Mouse (Mus musculus): ENCODE data around the gene Olfr149. TPM values are rescaled to one million over a fixed set of nuclear protein-coding genes. Genes with fewer than 3 reads are reported as not detected.
"Not testable (repeated sequence)": the region's sequence is repeated elsewhere in the genome, so short reads cannot be mapped to it uniquely, and the experiment has no call there.

Gene Olfr149
- total RNA-seq (2021), result not detected
- long read RNA-seq, experiment 1, result 0 reads
- long read RNA-seq, experiment 2, result 0 reads

DNA sequence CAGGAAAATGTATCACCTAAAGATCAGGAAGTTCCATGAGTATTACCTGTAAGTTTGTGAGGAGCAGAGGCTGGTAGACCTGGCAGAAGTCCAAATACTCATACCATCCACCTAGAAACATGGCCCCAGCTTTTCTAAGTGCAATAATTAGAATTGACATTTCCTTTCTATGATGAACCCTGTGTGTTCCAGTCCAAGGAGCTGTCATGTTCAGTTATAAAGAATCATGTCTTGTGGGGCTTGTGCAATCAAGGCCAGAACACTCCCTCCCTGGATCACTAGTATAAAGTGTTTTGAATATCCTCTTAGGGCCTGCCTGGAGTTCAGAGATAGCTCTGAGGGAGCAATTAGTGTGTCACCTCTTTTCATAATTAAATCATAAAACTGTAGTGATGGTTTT, at the start of gene Olfr149:
Gene Olfr149, minus strand, starts transcription at position 101 of the 400 bp plus-strand sequence.
- intact Hi-C loops (cut with DNase I), result no loop called here
- TF ChIP-seq CTCF (IDR thresholded peaks at IDR 0.05), result no peak
- H3K4me3 ChIP-seq, result no peak within 1 kb of the TSS
- DNase-seq (ENCODE audit: extremely low spot score in 1 of 2, low spot score in 2 of 2), result no peak
- no peak within 1 kb of the TSS for H3K27ac ChIP-seq

DNA sequence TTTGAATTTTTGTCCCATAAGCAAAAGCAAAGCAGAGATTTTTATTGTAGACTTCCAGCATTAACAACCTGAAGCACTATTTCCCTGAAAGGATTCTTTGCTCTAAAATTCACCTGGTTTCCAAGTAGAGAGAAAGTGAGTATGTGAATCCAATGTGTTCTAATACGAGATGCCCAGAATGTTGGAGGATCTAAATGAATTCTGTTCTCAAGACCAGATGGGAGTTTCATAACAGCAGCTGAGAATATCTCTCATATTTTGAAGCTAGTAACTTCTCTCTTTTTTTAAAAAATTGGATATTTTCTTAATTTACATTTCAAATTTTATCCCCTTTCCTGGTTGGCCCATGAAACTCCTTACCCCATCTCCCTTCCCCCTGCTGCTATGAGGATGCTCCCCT, 39.5 kb upstream of the Olfr149 start:
- TF ChIP-seq CTCF (IDR thresholded peaks at IDR 0.05), result no peak
- no peak overlapping the region for H3K4me3 ChIP-seq
- DNase-seq (ENCODE audit: extremely low spot score in 1 of 2, low spot score in 2 of 2), result no peak
- intact Hi-C loops (cut with DNase I), result no loop called here
- no peak overlapping the region; the same call in 1 of the 2 replicates for H3K27ac ChIP-seq

DNA sequence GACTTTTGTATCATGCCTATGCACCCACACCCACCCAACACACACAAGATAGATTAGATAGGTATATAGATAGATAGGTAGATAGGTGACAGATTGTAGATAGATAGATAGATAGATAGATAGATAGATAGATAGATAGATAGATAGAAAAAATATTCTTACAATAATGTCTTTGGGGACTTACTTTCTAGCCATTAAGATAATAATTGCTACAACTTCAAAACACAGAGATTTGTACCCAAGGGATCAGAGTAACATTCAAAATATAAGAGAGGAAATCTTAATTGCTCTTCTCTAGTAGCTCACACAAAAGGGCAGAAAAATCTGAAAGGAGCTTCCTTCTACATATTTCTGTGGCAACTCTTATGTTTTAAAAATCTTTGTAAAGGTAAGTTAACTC, 39.0 kb upstream of the Olfr149 start, which contains the start of gene Olfr967:
Gene Olfr967, plus strand, starts transcription at position 301 of the 400 bp plus-strand sequence.
- TF ChIP-seq CTCF (IDR thresholded peaks at IDR 0.05), result no peak
- DNase-seq (ENCODE audit: extremely low spot score in 1 of 2, low spot score in 2 of 2), result no peak
- intact Hi-C loops (cut with DNase I), result no loop called here
- Histone ChIP-seq H3K4me3 (no peak within 1 kb of the TSS), H3K27ac (peak within 1 kb of the TSS; percentile 12; the same call in 1 of the 2 replicates)

DNA sequence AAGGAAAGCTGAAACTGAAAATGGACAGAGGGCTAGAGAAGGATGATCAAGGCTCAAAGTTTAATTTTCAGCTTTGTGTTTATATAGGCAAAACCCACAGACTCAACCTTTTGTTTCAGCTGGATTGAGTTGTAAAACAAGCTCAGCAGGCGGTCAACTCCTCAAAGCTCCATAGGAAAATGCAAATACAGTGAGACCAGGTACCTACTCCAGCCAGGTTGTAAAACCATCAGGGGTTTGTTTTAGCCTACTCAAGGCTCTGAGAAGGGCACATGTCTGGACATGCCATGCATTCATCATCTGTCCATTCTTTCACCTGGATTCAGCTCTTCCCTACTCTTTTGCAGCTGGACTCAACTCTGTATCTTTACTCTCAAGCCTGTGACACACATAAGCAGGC, 33.8 kb upstream of the Olfr149 start:
- no peak for TF ChIP-seq CTCF (IDR thresholded peaks at IDR 0.05)
- no peak for DNase-seq (ENCODE audit: extremely low spot score in 1 of 2, low spot score in 2 of 2)
- Histone ChIP-seq H3K27ac (no peak overlapping the region), H3K4me3 (no peak overlapping the region)
- intact Hi-C loops (cut with DNase I), result no loop called here

DNA sequence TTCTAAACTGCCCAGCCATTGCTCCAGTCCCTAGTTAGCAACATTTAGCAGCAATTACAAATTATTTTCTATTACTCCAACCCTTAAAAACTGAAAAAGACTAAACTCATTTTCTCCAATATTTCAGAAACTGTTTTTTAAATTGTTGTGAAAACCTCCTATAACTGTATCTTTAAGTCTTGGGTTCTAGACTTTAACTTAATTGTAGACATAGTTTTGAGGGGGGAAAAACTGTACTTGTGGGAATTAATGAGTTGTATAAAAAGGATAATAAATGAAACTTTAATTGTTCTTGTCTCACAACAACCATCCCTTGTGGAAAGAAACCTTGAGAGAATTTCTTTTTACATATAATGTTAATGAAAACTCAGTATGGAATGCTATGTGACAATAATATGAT, 23.8 kb upstream of the Olfr149 start, which contains the start of gene Olfr150:
Gene Olfr150, plus strand, starts transcription at position 301 of the 400 bp plus-strand sequence.
- Histone ChIP-seq H3K27ac (no peak within 1 kb of the TSS), H3K4me3 (no peak within 1 kb of the TSS)
- DNase-seq (ENCODE audit: extremely low spot score in 1 of 2, low spot score in 2 of 2), result no peak
- no peak for TF ChIP-seq CTCF (IDR thresholded peaks at IDR 0.05)
- intact Hi-C loops (cut with DNase I), result no loop called here

DNA sequence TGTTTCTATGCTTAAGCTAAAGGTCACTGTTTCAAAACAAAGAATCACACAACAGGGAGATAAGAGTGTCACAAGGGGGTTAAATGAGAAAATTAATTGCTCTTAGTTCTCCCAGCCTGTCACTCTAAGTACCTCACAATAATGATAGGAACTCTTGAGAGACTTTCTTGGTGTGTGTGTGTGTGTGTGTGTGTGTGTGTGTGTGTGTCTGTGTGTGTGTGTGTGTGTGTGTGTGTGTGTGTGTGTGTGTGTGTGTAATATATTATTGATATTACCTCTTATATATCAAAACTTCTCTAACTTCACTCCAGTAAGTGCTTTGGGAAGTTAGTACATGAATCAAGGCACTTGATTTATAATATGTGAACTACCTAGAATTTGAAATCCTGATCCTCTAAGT, 4.1 kb upstream of the Olfr149 start, which contains the start of gene Olfr965:
Gene Olfr965, plus strand, starts transcription at position 301 of the 400 bp plus-strand sequence.
- Histone ChIP-seq H3K27ac (no peak within 1 kb of the TSS), H3K4me3 (no peak within 1 kb of the TSS)
- DNase-seq (ENCODE audit: extremely low spot score in 1 of 2, low spot score in 2 of 2), result no peak
- intact Hi-C loops (cut with DNase I), result no loop called here
- no peak for TF ChIP-seq CTCF (IDR thresholded peaks at IDR 0.05)

DNA sequence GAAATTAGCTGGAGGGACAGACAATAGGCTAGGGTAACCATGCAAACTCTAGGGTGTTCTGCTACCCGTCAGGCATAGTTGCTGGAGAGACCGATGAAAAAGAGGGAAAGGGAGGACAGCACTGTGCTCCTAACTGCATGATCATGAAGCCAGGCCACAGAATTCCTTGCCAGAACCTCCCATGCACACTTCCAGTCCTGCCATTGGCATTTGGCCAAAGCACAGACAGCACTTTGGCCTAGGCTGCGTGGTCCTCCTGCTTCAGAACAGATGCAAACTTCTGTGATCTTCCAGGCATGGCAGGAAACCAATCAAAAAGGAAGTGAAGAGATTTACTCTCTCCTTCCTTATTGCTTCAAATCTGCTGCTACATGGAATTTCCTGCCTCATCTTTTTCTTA, 2.0 kb upstream of the Olfr149 start:
- Histone ChIP-seq H3K27ac (no peak overlapping the region), H3K4me3 (no peak overlapping the region)
- no peak for TF ChIP-seq CTCF (IDR thresholded peaks at IDR 0.05)
- no peak for DNase-seq (ENCODE audit: extremely low spot score in 1 of 2, low spot score in 2 of 2)
- intact Hi-C loops (cut with DNase I), result no loop called here

DNA sequence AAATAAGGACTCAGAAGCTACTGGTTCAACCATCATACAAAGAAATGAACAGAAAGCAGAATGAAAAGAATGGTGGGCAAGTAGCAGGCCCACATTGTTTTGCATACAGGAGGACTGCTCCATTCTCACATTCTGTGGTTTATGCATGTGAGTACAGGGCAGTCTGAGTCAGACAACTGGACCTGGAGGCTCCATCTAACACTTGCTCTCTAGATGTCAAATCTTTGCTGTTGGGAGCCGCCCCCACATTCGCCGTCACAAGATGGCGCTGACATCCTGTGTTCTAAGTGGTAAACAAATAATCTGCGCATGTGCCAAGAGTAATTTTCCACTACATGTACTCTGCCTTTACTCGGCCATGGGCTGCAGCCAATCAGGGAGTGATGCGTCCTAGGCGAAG, 5.8 kb downstream of the Olfr149 start:
- H3K4me3 ChIP-seq; H3K27ac ChIP-seq; DNase-seq (ENCODE audit: extremely low spot score in 1 of 2, low spot score in 2 of 2); intact Hi-C loops (cut with DNase I): not testable (repeated sequence)

DNA sequence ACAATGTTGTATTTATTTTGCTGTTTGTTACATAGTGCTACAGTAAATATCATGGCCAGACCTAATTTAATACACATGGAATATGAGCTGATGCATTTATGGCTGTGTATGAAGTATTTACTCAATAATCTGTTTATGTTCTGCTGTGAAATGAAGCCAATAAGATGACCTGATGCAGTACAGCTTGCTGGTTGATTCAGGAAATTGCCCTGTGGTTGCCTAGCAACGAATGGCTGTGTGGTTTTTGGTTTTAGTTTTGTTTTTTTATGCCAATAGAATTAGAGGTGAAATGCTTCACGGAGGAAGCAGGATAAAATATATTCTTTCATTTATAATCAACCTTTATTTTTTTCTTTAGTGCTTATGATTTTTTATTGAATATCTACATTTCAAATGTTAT, 27.6 kb downstream of the Olfr149 start:
- DNase-seq (ENCODE audit: extremely low spot score in 1 of 2, low spot score in 2 of 2), result no peak
- intact Hi-C loops (cut with DNase I), result no loop called here
- H3K27ac ChIP-seq, result no peak overlapping the region
- H3K4me3 ChIP-seq, result no peak overlapping the region
- TF ChIP-seq CTCF (IDR thresholded peaks at IDR 0.05), result no peak

DNA sequence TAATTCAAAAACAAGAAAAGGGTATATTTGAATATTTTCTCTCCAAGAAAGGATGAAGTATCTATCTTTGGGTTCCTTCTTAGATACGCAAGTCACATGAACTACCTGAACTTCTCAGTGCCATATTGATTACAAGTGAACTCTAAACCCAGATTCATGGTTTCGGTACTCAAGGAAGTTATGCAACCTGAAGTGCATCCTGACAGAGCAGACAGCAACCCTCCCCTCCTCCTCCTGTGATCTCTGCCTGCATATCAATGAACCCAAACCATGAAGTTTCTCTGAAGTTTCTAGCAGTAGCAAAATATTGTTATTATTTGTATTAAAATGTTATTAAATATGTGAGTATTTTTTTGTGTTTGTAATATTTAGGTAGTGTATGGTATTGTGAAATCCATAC, 28.4 kb downstream of the Olfr149 start:
- Histone ChIP-seq H3K4me3 (no peak overlapping the region), H3K27ac (no peak overlapping the region)
- intact Hi-C loops (cut with DNase I), result no loop called here
- DNase-seq (ENCODE audit: extremely low spot score in 1 of 2, low spot score in 2 of 2), result no peak
- no peak for TF ChIP-seq CTCF (IDR thresholded peaks at IDR 0.05)

DNA sequence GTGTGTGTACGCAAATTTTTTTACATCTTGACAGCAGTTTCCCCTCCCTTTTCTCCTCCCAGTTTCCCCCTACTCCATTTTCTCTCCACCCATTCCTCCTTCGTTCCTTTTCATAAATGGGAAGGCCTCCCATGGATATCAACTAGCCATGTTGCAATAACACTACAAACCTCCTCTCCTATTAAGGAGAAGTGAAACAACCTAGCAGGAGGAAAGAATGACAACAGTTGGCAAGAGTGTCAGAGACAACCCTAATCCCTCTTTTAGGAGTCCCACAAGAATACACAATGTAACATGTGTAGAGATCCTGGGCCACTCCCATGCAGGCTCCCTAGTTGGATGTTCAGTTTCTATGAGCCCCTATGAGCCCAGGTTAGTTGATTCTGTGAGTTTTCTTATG, 32.1 kb downstream of the Olfr149 start:
- Histone ChIP-seq H3K4me3 (no peak overlapping the region), H3K27ac (no peak overlapping the region)
- intact Hi-C loops (cut with DNase I), result no loop called here
- DNase-seq (ENCODE audit: extremely low spot score in 1 of 2, low spot score in 2 of 2), result no peak
- TF ChIP-seq CTCF (IDR thresholded peaks at IDR 0.05), result no peak

DNA sequence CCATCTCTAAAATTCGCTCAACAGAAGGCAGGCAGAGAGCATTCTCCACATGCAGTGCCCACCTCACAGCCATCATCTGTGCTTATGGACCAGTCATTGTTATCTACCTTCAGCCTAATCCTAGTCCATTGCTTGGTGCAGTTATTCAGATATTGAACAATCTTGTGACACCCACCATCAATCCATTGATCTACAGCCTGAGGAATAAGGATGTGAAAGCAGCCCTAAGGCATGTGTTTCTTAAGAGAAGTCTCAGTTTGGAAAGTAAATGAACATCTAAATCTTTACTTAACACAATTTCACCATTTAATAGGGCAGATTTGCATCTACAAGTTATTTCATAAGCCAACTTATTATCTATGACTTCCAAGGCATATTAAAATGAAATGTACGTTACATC, 37.2 kb downstream of the Olfr149 start:
- Histone ChIP-seq H3K27ac (no peak overlapping the region), H3K4me3 (no peak overlapping the region)
- DNase-seq (ENCODE audit: extremely low spot score in 1 of 2, low spot score in 2 of 2), result no peak
- intact Hi-C loops (cut with DNase I), result no loop called here
- TF ChIP-seq CTCF (IDR thresholded peaks at IDR 0.05), result no peak

DNA sequence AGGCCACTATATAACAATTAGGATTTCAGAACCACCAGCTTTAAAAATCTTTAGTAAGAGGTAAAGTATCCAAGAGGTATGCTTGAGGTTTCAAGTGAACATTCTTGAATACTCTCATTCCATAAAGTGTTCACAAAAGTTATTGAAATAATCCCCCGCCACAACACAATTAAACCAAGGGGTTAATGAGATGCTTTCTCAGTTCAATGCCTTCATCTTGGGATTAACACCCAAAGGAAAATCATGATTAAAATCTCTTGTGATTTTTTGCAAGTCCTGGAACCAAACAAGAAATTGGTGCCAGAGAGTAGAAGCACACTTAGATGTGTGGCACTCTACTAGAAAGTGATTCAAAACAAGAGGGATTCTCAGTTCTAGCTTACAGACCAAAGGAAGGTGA, 40.0 kb downstream of the Olfr149 start, which contains the start of gene Olfr963:
Gene Olfr963, plus strand, starts transcription at position 301 of the 400 bp plus-strand sequence.
- Histone ChIP-seq H3K4me3 (no peak within 1 kb of the TSS), H3K27ac (no peak within 1 kb of the TSS)
- no peak for TF ChIP-seq CTCF (IDR thresholded peaks at IDR 0.05)
- intact Hi-C loops (cut with DNase I), result no loop called here
- no peak for DNase-seq (ENCODE audit: extremely low spot score in 1 of 2, low spot score in 2 of 2)

All from left cerebral cortex, adult 2 months (tissue).